Mouse (Mus musculus) G1E (cell line): ENCODE measurements around the gene Lims1. TPM values are rescaled to one million over a fixed set of nuclear protein-coding genes. Genes with fewer than 3 reads are reported as not detected.
A peak's percentile ranks its signal among the peaks of the same experiment; 100 is the strongest.

Source experiments
- ATAC-seq: 2 replicates; pipeline ENCODE4 v1.8.0; 2016; ENCODE audit warnings: mild to moderate bottlenecking; ENCODE audit not compliant: insufficient number of reproducible peaks, poor library complexity, low FRiP score, severe bottlenecking; ENCODE audit errors: extremely low read depth
- DNase-seq: peaks from one replicate; pipeline ENCODE4 v3.0.0; 2012; ENCODE audit warnings: low spot score
- H3K27me3 ChIP-seq: 2 replicates; pipeline ENCODE4 v1.6.1; 2012; ENCODE audit warnings: mild to moderate bottlenecking, low read length, inconsistent platforms; ENCODE audit not compliant: insufficient read depth
- H3K36me3 ChIP-seq: replicated peaks from 2 replicates; pipeline ENCODE3; 2012; ENCODE audit warnings: mild to moderate bottlenecking, inconsistent platforms
- H3K4me1 ChIP-seq: 2 replicates; pipeline ENCODE4 v1.6.1; 2012; ENCODE audit warnings: low read depth, low read length, inconsistent platforms, mixed read lengths; ENCODE audit not compliant: insufficient read depth
- H3K4me3 ChIP-seq: 2 replicates; pipeline ENCODE4 v1.5.1; 2012; ENCODE audit warnings: low read depth, mild to moderate bottlenecking, inconsistent platforms, low read length, moderate library complexity, mixed read lengths
- H3K9me3 ChIP-seq: replicated peaks from 2 replicates; pipeline ENCODE4 v1.6.1; 2012; ENCODE audit warnings: inconsistent platforms
- CTCF ChIP-seq: IDR thresholded peaks from 2 replicates; pipeline ENCODE4 v1.5.1; 2012; ENCODE audit warnings: low read depth, low read length, inconsistent platforms, mixed read lengths
- GATA1 ChIP-seq: IDR thresholded peaks from 2 replicates; pipeline ENCODE4 v1.6.1; 2012; ENCODE audit warnings: borderline replicate concordance, low read length, inconsistent platforms, mixed read lengths
- GATA2 ChIP-seq: IDR thresholded peaks from 2 replicates; pipeline ENCODE4 v1.6.1; 2012; ENCODE audit warnings: low read depth, low read length, inconsistent platforms, borderline replicate concordance
- POLR2AphosphoS5 ChIP-seq: IDR thresholded peaks from 2 replicates; pipeline ENCODE4 v1.6.1; 2012; ENCODE audit warnings: low read depth, low read length, inconsistent platforms; ENCODE audit not compliant: insufficient replicate concordance
- TAL1 ChIP-seq: conservative IDR thresholded peaks from 2 replicates; pipeline ENCODE4 v1.6.1; 2012; ENCODE audit warnings: low read depth, low read length, inconsistent platforms, mixed read lengths
- polyA plus RNA-seq: library from polyadenylated mRNA; stranded (reverse); fragments of >175 nt; gene quantifications from 2 replicates; pipeline ENCODE4 v1.2.3, GENCODE M21; 2012
- total RNA-seq, 2 experiments: library from RNA; stranded (forward) in 1 of 2; stranded (reverse) in 1 of 2; fragments of 200-1000 nt in 1 of 2; fragments of >200 nt in 1 of 2; fragmentation: Nextera tagmentation in 1 of 2; gene quantifications; 2 replicates each; pipeline ENCODE4 v1.2.3; 2014 to 2017

Lims1 gene
- total and polyA plus RNA-seq, 3 experiments: 1.6 to 81.3 (median 64.7) TPM

DNA sequence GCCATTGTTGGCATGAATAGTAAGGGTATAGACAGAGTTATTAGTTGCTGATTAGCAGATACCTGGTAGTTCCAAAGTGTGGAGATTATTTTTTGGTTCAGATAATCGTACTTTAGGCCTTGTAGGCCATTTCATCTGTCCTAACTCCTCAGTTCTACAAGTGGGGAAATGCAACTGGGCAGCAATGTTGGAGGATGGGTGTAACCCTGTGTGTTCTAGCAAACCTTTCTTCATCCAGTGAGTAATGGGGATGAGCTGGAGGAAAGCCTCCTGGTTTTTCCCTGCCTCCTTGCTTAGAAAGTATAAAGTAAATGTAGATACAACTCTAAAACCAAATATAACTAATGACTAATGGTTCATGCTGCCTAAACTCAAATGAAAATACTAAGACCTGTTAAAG is 55.1 kb downstream of the Lims1 start:
- DNase-seq (no peak), ATAC-seq (no peak)
- Histone ChIP-seq H3K27me3 (no peaks in the 10 kb centered on the region), H3K4me3 (no peak overlapping the region), H3K9me3 (no peaks in the 10 kb centered on the region), H3K36me3 (peaks cover 4% of the 10 kb centered on the region), H3K4me1 (peaks cover 16% of the 10 kb centered on the region)
- TF ChIP-seq GATA1 (no peak), CTCF (no peak), POLR2AphosphoS5 (no peak), TAL1 (no peak), GATA2 (no peak)

DNA sequence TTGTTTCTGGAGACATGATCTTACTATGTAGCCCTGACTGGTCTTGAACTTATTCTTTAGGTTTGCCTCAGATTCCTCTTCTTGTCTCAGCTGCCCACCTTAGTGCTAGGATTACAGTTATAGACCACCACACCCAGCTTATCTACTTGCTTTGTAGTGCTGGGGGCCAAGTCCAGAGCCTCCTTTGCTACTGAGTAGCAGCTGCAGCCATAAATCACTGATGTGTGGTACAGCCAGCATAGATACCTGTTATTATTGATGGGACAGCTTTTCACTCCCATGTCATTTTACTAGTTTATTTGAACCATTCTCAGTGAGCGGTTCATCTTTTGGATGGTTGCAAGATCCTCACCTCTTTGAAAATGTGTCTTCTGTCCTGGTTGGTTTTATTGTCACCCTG is 56.4 kb downstream of the Lims1 start:
- ATAC-seq: no peak
- TF ChIP-seq POLR2AphosphoS5 (no peak), GATA2 (no peak), CTCF (no peak), TAL1 (no peak)
- Histone ChIP-seq H3K4me1 (peaks cover 26% of the 10 kb centered on the region), H3K27me3 (no peaks in the 10 kb centered on the region), H3K4me3 (no peak overlapping the region), H3K9me3 (no peaks in the 10 kb centered on the region), H3K36me3 (peaks cover 6% of the 10 kb centered on the region)
- DNase-seq: no peak

DNA sequence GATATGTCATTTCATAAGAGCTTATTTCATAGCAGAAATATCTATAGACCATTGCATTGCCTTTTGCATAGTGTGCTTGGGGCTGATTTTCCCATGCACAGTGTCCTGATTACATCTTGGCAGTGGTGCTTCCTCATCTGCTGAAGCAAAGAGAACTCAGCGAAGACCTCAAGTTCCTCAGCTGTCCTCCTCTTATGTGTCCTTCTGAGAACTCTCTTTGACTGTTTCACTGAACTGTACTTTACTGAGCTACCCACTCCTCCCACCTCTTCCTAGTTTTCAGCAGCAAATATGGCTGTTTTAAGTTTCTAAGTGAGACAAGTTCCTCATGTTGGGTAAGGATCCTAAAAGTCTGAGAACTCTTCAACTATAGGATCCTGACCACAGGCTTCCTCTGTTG is 58.6 kb downstream of the Lims1 start:
- Histone ChIP-seq H3K27me3 (no peaks in the 10 kb centered on the region), H3K4me3 (no peak overlapping the region), H3K36me3 (peaks cover 14% of the 10 kb centered on the region), H3K9me3 (no peaks in the 10 kb centered on the region), H3K4me1 (peaks cover 26% of the 10 kb centered on the region)
- TF ChIP-seq GATA1: no peak
- TF ChIP-seq CTCF: no peak
- no peak for TF ChIP-seq POLR2AphosphoS5
- no peak for TF ChIP-seq GATA2
- TF ChIP-seq TAL1: no peak
- DNase-seq (no peak), ATAC-seq (no peak)

DNA sequence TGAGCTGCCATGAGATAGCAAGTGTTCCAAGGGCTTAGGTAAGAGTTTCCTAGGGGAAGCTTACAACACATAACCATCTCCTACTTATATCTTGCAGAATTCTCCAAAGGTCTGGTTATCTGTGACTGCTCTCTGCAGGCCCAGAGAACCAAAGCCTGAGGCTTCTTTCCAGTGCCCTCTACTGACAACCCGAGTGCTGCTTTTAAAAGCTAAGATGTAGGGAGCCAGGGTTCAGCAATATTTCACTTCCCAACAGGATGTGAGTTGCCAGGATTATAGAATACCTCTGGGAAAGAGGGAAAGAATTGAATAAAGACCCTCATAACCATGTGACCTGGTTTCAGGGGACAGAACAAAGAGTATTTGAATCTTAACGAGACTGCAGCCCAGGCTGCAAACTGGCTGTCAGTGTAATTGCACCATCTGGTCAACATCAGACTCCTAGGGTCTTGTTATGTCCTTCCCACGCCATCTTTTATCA is 59.4 kb downstream of the Lims1 start:
- Histone ChIP-seq H3K36me3 (peaks cover 14% of the 10 kb centered on the region), H3K27me3 (no peaks in the 10 kb centered on the region), H3K4me3 (no peak overlapping the region), H3K9me3 (no peaks in the 10 kb centered on the region), H3K4me1 (peaks cover 26% of the 10 kb centered on the region)
- DNase-seq (no peak), ATAC-seq (no peak)
- TF ChIP-seq GATA1 (no peak), CTCF (no peak), GATA2 (no peak), POLR2AphosphoS5 (no peak), TAL1 (no peak)

DNA sequence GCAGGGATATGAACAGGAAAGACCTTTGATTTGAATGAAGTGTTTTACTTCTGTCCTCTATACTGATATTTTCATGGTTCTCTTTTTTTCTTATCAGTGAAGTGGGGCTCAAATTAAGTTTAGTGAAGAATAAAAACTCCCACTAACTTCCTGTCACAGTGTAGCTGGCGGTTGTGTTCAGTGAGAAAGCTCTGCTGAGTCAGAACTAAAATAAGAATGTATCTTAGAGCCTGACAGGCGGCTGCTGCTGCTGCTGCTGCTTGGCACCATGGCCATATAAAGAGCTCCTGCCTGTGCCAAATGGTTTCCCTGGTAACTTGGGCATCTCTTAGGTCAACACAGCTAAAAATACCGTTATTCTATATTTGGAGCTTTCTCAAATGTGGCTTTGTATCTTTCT is 60.0 kb downstream of the Lims1 start:
- TF ChIP-seq POLR2AphosphoS5: no peak
- TF ChIP-seq GATA1: no peak
- no peak for TF ChIP-seq GATA2
- no peak for TF ChIP-seq CTCF
- TF ChIP-seq TAL1: no peak
- peaks cover 14% of the 10 kb centered on the region for H3K36me3 ChIP-seq
- no peak overlapping the region for H3K4me3 ChIP-seq
- ATAC-seq: peak; percentile 71
- no peaks in the 10 kb centered on the region for H3K9me3 ChIP-seq
- no peaks in the 10 kb centered on the region for H3K27me3 ChIP-seq
- peaks cover 26% of the 10 kb centered on the region for H3K4me1 ChIP-seq
- no peak for DNase-seq

DNA sequence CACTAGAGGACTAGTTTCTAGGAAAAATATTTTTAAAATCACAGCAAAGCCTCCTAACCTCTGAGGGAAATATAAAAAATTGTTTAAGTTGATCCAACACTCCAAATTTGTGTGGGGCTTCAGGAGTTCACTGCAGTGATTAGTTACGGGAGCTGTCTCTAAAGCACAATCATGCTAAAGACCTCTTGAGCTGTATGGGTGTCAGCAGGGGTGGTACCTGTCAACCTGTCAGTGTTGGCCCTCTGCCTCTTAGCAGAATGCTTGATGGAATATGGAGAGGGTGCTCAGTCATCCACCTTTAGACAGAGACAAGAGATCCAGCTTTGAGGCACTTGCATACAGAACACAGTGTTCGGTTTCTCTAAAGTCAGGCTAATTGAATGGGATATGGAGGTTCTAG is 60.5 kb downstream of the Lims1 start:
- peaks cover 26% of the 10 kb centered on the region for H3K4me1 ChIP-seq
- H3K36me3 ChIP-seq: peaks cover 14% of the 10 kb centered on the region
- no peaks in the 10 kb centered on the region for H3K9me3 ChIP-seq
- H3K27me3 ChIP-seq: no peaks in the 10 kb centered on the region
- ATAC-seq (no peak), DNase-seq (no peak)
- no peak overlapping the region for H3K4me3 ChIP-seq
- TF ChIP-seq CTCF: no peak
- no peak for TF ChIP-seq TAL1
- no peak for TF ChIP-seq GATA1

DNA sequence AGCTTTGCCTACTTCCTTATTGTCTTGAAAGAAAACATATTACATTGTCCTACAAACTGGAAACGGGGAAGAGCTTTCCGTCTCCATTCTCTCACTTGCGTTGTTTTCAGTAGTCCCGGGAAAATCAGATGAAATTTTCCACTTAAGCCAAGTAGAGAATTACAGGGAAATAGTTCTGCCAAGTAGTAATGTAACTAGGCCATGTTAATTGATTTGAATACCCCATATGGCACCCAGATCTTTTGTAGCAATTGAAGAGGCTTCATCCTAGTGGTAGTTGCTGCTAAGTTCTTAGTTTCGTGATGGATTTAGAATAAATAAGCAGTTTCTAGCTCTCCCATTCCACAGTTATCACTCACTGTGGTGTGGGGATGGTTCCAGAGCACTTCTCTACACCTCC is 62.4 kb downstream of the Lims1 start:
- Histone ChIP-seq H3K9me3 (no peaks in the 10 kb centered on the region), H3K4me3 (no peak overlapping the region), H3K27me3 (no peaks in the 10 kb centered on the region), H3K36me3 (peaks cover 10% of the 10 kb centered on the region), H3K4me1 (peaks cover 24% of the 10 kb centered on the region)
- ATAC-seq: no peak
- DNase-seq: no peak
- TF ChIP-seq POLR2AphosphoS5 (no peak), GATA2 (no peak), CTCF (no peak), GATA1 (no peak), TAL1 (no peak)
